Mouse (Mus musculus): ENCODE data around the gene Satb2.

DNA sequence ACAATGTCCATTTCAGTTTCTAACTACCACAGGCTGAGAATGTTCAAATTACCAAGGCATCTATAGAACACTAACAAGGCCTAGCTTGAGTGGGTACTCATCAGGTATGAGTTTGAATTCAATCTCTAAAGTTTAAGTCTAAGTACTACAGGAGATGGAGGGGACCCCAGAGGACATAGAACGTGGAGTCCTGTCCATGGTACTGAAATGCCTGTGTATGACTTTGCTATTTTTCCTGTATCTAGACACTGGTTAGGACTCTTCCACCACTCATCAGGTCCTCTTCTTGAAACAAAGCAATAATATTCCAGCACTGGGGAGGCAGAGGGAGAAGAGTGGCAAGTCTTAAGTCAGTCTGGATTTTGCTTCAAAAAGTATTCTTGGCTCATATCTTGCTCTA, 139.5 kb downstream of the Satb2 start:
- TF ChIP-seq CTCF (IDR thresholded peaks at IDR 0.05; ENCODE audit: borderline replicate concordance, insufficient read depth, low read length) (no peak), POLR2A (IDR thresholded peaks at IDR 0.05; ENCODE audit: low read depth, low read length) (no peak)
